Mouse (Mus musculus): ENCODE data around the gene Trmt44. TPM values are rescaled to one million over a fixed set of nuclear protein-coding genes. Genes with fewer than 3 reads are reported as not detected.

Trmt44 gene
- 1 to 10 TPM; 6.3 to 8.5 TPM for polyA plus RNA-seq (2017; shearing (Covaris generic))

DNA sequence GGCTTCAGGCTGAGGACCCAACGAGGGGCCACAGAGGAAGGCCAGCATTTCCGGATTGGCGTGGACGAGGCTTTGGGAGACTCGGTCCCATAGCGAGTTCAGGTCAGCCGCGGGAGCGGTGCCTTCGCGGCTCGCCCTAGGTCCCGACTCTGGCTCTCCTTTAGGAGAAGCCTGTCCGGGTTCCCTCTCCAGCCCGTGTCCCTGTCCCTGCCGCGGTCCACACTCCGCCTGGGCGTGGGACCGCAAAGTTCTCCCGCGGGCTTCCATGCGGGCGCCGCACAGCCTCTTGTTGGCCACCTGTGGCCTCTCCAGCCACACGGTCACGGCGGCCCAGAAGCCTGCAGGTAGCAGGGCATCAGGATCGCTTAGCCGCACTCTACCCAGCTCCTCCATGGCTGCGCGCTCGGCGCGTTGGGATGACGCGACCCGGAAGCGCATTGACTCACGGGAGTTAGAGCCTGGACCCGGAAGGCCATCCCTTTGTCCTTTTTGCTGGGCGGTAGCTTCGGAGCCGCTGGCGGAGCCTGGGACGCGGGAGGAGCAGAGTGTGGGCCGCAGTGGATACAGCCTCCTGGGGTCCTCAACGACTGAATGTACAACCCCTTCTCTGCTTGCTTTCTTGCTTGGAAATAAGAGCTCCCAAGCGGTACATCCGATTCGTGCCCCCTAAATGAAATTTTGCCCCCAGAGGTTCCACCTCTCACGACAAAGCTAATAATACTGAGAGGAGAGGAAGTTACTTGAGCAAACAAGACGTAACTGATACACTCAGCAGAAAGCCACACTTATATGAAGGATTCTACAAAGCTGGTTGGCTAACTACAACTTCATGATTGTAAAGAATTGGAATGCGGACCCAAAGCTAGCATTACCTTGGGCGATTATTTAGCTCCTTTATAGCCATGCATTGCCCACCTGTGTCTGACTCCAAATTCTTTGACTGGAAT, at the start of gene Trmt44:
TSS of gene Trmt44 (minus strand) at position 418 of the 947 bp plus-strand sequence.

DNA sequence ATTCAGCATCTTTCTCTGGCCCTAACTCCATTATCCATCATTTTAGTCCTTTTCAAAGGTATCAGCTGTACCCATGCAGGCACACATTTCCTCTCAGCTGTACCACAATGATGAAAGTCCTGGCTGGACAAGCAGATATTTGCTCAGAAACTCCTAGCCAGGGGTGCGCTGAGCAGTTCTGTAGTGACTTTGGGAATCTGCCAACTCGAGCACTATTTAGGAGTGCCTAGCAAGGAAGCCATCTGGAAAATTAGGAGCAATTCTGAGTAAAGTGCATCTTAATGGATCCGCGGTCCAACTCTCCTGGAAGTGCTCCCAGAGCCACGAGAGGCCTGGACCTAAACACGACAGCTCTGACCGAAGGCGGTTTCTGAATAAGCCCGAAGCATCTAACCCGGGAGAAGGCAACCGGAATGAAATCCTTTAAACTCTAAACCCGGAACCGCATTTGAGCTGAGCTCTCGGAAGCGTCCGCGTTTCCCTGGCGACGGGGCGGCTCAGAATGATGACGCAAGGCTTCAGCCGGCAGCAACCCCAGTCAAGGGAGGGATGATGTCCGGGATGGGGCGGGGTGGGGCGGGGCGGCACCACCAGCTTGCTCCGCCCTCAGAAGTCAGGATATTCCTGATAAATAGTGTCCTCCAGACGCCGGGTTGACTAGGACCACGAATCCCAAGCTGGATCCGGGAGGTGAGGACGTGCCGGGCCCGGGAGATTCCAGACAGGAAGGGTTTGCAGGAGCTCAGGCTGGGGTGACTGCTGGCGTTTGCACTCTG, 7.8 kb upstream of the Trmt44 start, which contains the start of gene Acox3:
TSS of gene Acox3 (plus strand) at position 596 of the 776 bp plus-strand sequence.

DNA sequence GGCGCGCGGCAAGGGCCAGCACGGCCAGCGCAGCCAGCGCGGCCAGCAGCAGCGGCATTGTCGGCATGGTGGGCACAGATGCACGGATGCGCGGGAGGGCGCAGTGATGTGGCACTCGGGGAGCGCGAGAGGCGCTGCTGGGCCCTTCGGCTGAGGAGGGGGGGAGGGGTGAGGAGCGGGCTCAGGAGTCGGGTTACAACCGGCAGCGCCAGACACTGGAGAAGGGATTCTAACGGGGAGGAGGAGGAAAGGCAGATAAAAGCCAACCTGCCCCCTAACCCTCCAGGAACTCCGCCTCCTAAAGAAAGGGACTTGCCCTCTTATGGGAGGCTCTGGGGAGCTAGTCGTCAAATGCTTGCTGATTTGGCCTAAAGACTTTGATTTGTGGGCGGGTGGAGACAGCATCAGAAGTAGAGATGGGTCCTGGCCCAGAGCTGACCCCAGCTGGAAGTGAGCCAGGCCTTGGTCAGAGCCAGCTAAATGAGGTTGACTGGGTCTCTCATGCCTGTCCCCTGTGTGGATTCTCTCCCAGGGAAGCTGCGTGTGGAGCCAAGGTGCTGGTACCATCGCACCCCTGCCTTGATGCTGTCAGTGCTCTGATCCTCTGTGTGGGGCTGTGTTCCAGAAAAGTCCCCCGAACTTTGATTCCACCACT, 49.3 kb downstream of the Trmt44 start, which contains the start of gene Cpz:
TSS of gene Cpz (minus strand) at position 230 of the 655 bp plus-strand sequence.

Other genes with a start within 250 kb of the Trmt44 start
- gene Hmx1, start 186.0 kb downstream of the Trmt44 start, polyA plus RNA-seq (2017; shearing (Covaris generic)), result not detected
- not detected for gene Cpz, start 49.4 kb downstream of the Trmt44 start, polyA plus RNA-seq (2017; shearing (Covaris generic))
- 10 to 100 TPM; 25.9 to 36.0 TPM for gene Acox3, start 8.0 kb upstream of the Trmt44 start, polyA plus RNA-seq (2017; shearing (Covaris generic))
- gene Htra3, start 104.7 kb upstream of the Trmt44 start, polyA plus RNA-seq (2017; shearing (Covaris generic)), result 1 to 10 TPM in 1 of 2 experiments, not detected in 1; 1.4 TPM
- 1 to 10 TPM; 1.3 to 5.0 TPM for gene Sh3tc1, start 164.9 kb upstream of the Trmt44 start, polyA plus RNA-seq (2017; shearing (Covaris generic))
- gene Ablim2, start 182.8 kb upstream of the Trmt44 start, polyA plus RNA-seq (2017; shearing (Covaris generic)), result 1 to 10 TPM; 2.1 to 3.6 TPM

All from activated CD4-positive, CD25-positive, alpha-beta regulatory T cell (primary cell).